Mouse (Mus musculus): ENCODE measurements around the gene Ldlrad3. TPM values are rescaled to one million over a fixed set of nuclear protein-coding genes. Genes with fewer than 3 reads are reported as not detected.

Gene Ldlrad3
- total and polyA plus RNA-seq, 3 experiments, result 3.5 to 6.1 TPM; not detected in 1

- Histone ChIP-seq H3K27ac (ENCODE audit: control insufficient read depth, low read depth, low read length) (no peak overlapping the region), H3K36me3 (ENCODE audit: control insufficient read depth in 1 of 2, insufficient read depth in 2 of 2, low read length in 2 of 2) (no peaks in the 10 kb centered on the region), H3K4me1 (ENCODE audit: control insufficient read depth in 1 of 2, insufficient read depth in 2 of 2, low read length in 2 of 2) (0 out of 4 replicates have a peak, but pooled peaks cover 0 to 4% of the 10 kb centered on the region in 2 experiments), H3K9ac (ENCODE audit: control insufficient read depth, low read depth, low read length, poor library complexity, severe bottlenecking) (no peak overlapping the region), H3K27me3 (ENCODE audit: control insufficient read depth in 1 of 2, insufficient read depth in 2 of 2, low read length in 2 of 2) (no peaks in the 10 kb centered on the region), H3K4me3 (ENCODE audit: control insufficient read depth in 1 of 2, insufficient read depth in 1 of 2, low read depth in 2 of 2, low read length in 2 of 2) (no peak overlapping the region), H3K9me3 (replicated peaks; ENCODE audit: insufficient read depth, low read length) (no peaks in the 10 kb centered on the region), H3K79me2 (ENCODE audit: control insufficient read depth, insufficient read depth, low read length, poor library complexity) (no peaks in the 10 kb centered on the region)
- no peak for DNase-seq (ENCODE audit: low read depth, low spot score)
- no peak for TF ChIP-seq KAT2A (conservative IDR thresholded peaks at IDR 0.05; ENCODE audit: low read depth, low read length)
- TF ChIP-seq CHD2 (IDR thresholded peaks at IDR 0.05; ENCODE audit: low read length), result no peak
- TF ChIP-seq NRF1 (IDR thresholded peaks at IDR 0.05; ENCODE audit: insufficient read depth, low read depth, low read length, poor library complexity, severe bottlenecking), result no peak
- no peak for TF ChIP-seq E2F4 (IDR thresholded peaks at IDR 0.05; ENCODE audit: borderline replicate concordance, low read depth, low read length)
- no peak for TF ChIP-seq SIN3A (IDR thresholded peaks at IDR 0.05; ENCODE audit: low read length)
- no peak for TF ChIP-seq ELF1 (IDR thresholded peaks at IDR 0.05; ENCODE audit: low read depth, low read length)
- no peak for TF ChIP-seq UBTF (IDR thresholded peaks at IDR 0.05; ENCODE audit: borderline replicate concordance, insufficient read depth, low read depth, low read length)
- TF ChIP-seq MAFK (IDR thresholded peaks at IDR 0.05; ENCODE audit: borderline replicate concordance, low read depth, low read length), result no peak
- TF ChIP-seq POLR2AphosphoS2 (IDR thresholded peaks at IDR 0.05; ENCODE audit: low read length), result no peak
- TF ChIP-seq SMC3 (IDR thresholded peaks at IDR 0.05; ENCODE audit: low read depth, low read length), result no peak
- TF ChIP-seq ZKSCAN1 (IDR thresholded peaks at IDR 0.05; ENCODE audit: low read depth, low read length), result no peak
- no peak for TF ChIP-seq RAD21 (IDR thresholded peaks at IDR 0.05; ENCODE audit: low read depth, low read length)
- no peak for TF ChIP-seq TAL1 (IDR thresholded peaks at IDR 0.05; ENCODE audit: low read length)
- no peak for TF ChIP-seq MYC (IDR thresholded peaks at IDR 0.05; ENCODE audit: low read depth, low read length)
Measured at GRCm38 (mm10) chr2:101902196-101902595, 284.0 kb downstream of the Ldlrad3 start.

Other genes starting within 250 kb of the Ldlrad3 start
- gene Trim44, start 221.4 kb upstream of the Ldlrad3 start, total RNA-seq (2012; rRNA removed), result 19.2 and 21.7 TPM in 2 replicates
- 10 to 100 TPM; 49.1 to 55.3 TPM for gene Trim44, start 221.4 kb upstream of the Ldlrad3 start, polyA plus RNA-seq (2012; ENCODE audit: insufficient read depth in 1 of 2, insufficient read length in 2 of 2, low read depth in 1 of 2, low replicate concordance in 2 of 2, missing spikeins in 1 of 2)